Mouse (Mus musculus) thymus, postnatal 14 days (tissue): Measurements from ENCODE around the gene Coq2.

Experiments
- DNase-seq: peaks from one replicate; pipeline ENCODE4 v3.0.0; 2021

Gene Coq2

DNA sequence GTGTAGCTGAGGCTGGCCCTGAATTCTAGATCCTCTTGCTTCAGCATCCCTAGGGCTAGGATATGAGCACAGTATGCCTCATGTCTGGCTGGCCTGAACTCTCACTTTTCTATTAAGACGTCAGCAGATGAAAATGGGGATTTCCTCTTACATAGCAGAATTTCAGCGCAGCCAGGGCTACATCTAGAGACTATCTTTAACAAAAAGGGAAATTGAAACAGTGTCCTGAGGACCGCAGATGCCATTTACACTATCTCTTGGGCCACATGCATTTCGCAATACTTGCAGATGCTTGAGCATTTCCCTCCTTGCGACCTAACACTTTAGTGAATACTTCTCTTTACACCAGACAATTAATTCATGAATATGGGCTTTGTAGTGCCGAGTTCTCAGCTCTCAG is 18.6 kb downstream of the Coq2 start:
- no peak for DNase-seq

DNA sequence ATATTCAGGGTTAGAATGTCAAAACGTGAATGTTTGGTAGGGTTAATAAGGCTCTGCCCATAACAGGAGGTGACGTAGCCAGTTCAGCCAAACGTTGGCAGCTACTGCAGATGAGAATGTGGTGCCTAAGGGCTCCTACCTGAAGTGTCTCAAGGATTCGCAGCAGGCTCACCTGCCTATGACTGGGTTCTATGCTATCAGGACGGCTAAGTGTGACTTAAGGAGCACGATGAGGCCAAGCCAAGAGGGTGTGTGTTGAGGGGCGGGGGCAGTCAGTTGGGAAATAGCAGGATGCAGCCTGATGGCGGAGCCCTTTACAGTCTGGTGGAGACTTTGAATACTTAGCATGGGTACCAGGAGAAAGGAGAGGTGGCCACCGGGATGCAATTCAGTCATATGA is 22.6 kb downstream of the Coq2 start:
- no peak for DNase-seq

DNA sequence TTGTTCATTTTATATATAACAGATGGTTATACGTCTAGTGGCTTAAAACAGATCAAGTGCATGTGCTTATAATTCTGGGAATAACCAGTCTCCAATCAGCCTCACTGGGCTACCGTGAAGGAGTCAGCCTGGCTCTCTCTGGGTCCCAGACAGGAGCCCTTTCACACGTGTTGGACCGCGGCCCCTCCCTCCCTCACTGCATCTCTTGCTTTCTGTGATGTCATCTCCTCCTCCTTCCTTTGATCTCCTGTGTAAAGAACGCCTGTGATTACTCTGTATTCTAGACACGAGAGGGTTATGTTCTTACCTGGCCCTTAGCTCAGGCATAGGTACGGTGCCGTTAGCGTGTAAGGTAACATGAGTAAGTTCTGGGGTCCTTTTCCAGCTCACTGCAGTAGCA is 23.5 kb downstream of the Coq2 start:
- DNase-seq, result peak; percentile 31

DNA sequence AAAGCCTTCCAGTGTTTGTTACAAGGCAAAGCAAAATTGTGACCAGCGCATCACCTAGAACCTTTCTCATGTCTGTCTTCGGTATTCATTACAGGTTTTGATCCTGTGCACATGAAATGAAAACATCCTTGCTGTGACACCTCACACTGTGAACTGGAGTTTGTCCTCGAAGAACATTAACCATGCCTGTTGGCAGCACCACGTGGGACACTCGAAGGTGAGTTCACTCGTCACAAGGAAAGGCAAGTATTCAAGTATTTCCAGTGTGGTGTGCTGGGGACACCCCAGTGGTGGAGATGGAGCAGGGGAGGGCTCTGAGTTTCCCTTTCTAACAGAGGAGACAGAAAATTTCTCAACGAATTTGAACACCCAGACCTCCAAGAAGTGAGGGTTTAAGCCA is 24.0 kb downstream of the Coq2 start:
- no peak for DNase-seq

DNA sequence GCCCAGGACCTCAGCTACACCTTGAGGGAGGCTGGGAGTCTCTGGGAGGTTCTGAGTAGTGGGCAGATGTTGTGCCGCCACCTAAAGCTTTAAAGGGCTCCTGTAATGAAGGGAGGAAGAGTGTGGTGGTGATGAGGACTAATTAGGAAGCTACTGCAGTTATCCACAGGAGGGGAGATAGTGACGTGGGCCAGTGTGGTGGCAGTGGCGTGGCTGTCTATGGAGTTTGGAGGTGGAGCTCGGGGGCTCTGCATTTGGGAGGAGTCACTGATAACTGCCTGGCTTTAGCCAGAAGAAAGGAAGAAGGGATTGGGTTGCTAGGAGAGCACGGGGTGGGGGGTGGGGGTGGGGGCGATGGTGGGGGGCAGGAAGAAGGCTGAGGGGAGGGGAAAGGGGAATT is 26.4 kb downstream of the Coq2 start:
- no peak for DNase-seq

DNA sequence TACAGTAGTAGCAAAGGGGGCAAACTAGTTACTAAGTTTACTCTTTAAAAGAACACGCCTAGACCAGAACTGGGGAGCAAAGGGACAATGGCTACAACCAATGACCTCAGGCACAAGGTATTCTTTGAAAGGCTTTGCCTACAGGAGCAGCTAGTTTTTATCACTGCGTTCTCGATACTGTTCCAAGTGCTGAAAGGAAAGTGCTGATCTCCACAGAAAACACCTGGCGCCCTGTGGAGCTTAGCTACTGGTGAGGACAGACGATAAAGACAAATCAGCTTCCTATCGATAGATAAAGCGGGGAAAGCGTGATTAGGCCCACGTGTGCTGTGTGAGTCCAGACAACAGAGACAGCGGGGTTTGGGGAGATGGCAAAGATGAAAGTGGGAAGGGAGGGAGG is 26.9 kb downstream of the Coq2 start:
- DNase-seq, result no peak

DNA sequence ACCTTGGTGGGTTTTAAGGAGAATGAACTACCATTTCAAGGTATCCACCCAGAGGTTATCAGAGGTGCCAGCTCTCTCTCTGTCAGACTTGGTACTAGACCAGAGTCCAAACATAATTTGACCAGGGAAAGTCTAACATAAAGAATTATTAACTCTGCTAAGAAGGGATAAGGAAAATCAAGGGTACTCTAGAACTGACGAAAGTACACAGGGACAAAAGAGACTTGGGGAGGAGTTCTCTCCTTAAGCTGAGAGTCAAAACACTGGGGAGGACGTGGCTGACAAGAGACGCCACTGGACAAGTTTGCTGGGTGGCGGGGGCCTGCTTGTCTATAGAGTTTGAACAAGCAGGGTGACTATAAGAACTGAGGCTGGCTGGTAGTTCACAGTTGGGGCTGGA is 28.4 kb downstream of the Coq2 start:
- DNase-seq, result no peak

DNA sequence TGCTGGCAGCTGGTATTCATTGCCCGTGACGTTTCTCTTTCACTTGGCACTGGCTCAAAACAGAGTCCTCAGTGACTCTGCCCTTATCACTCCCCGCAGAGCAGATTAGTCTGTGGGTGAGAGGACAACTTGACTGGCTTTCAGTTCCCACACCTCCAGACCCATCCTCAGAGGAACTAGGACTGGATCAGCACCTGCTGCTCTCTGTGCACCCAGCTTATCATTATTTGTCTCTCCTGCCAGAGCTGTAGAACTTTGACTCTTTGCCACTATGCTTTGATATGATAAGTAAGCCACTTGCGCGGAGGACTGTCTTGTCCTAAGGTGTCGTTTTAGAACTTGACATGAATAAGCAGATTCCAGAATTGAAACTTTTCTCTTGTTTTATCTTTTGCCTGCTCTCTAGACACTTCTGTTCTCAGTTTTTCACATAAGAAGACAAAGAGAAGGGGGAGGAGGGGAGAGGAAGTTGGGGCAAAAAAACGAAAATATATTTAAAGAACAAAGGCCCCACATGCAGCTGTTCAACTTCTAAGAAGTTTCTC is 30.9 kb downstream of the Coq2 start:
- DNase-seq, result peak; percentile 44

DNA sequence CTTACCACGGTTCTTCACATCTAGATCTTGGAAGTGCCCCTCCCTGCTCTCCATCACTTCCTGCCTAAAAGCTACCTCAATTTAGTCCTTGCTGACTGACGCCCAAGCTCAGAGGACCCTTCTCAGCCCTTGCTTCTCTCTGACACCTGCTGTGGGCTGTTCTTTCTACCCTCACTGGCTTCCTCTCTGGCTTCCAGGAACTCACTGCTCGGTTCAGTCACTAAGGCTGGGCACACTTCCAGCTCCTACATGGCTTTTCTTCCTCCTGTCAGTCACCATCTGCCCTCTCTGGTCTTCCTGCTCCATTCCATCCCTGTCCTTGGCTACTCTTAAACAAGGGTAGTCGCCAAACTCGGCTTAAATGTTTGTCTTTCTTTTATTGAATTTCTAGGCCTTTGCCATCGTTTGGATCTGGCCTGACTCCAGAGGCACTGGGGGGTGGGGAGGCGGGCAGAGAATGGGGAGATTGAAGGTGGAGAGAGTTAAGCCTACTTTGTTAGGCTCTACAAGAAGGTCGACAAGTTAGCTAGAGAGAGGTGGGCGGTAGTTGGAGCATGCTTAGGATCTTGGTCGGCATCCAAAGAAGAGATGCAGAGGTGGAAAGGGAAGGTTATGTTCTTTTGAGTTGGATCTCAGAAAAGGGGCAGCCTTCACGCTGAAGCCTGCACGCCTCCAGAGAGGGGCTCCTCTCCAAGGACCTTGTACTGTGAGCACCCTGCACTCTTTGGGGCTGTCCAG is 31.5 kb downstream of the Coq2 start:
- DNase-seq, result peak; percentile 50

DNA sequence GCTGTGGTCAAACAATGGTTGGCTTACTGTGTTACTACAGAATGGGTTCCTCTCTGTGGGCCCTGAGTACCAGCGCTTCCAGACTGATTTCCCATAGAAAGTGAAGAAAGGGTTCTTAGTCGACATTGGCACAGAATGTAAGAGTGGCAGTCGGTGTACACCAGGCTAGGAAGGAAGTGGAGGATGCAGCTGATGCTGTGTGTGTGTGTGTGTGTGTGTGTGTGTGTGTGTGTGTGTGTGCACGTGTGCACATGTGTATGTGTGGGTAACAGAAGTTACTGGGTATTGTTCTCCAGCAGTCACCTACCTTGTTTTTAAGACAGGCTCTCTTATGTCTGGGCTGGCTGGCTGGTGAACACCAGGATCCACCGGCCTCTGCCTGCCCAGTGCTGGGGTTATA is 32.6 kb downstream of the Coq2 start:
- DNase-seq, result no peak

DNA sequence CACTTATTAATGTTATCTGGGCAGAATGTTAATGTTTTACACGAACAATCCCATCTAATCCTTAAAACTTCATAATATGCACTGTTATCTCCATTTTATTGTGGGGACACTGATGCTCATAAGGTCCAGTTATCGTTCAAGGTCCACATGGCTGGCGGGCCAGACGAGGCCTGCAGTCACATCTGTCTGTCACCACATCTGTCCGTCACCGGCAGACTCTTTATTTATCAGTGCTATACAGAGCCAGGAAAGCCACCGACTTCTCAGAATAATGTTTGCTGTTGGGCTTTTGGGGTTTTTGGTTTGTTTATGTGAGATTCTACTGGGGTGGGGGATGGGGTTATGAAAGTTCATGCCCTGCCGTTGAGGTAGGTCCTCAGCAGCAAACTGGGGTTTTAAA is 36.5 kb downstream of the Coq2 start:
- no peak for DNase-seq

DNA sequence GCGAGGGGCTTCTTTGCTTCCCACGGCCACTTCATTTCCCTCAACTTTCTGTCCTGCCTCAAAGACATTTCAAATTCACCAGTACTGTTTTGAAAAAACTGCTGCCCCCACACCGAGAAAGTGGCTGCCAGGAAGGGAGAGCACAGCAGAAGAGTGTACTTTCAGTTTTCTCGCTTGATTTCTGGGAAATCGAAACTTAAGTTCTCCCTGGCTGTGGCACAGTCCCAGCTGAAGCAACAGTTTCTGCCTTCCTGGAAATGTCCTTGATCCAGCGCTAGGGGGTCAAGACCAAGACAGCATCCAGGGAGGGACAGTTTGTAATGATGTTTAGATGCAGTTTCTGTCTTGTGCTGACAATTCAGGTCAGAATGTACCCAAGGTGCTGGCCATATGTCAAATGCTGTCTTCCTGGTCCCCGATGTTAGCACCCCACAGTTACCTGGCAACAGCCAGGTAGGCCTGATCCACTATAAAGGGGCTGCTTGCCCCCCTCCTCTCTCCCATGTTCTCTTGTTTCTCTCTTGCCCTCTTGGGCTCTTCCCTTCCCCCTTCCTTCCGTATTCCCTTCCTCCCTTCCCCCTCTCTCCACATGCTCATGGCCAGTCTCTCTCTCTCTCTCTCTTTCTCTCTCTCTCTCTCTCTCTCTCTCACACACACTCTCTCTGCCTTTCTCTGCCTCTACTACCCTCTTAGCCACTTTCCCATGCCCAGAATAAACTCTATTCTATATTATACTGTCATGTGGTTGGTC is 38.0 kb downstream of the Coq2 start:
- DNase-seq, result peak; percentile 15

DNA sequence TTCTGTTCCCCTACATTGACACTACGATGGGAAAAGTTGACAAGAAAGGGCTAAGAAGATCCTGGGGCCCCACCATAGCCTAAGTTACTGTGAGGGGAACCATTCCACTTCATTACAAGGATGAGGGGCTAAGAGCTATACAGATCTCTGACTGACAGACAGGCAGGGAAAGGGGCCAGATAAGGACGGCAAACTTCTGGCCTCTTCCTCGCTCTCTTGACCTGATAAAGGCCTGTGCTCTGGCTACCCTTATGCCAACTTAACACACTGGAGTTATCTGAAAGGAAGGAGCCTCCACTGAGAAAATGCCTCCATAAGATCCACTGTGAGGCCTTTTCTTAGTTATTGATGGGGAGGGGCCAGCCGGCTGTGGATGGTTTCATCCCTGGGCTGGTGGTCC is 39.0 kb downstream of the Coq2 start:
- no peak for DNase-seq

DNA sequence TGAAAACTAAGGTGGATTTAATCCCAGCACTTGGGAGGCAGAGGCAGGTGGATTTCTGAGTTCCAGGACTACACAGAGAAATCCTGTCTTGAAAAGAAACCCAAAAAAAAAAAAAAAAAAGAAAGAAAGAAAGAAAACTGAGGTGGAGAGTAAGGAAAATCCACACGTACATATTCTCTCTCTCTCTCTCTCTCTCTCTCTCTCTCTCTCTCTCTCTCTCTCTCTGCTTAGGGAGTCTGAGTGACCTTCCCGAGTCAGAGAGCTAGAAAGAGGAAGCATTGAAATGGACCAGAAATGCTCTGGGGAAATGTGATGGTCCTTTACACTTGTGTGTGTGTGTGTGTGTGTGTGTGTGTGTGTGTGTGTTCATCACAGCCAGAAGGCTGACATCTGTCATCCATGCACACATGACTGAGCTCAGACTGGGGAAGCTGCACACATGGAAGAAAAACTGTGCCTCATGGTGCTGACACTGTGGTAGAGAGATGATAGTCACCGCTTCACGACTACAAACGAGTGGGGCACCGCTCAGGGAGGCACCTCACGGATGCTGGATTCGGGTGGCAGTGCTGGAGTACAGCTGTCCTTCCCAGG is 40.0 kb downstream of the Coq2 start:
- no peak for DNase-seq

DNA sequence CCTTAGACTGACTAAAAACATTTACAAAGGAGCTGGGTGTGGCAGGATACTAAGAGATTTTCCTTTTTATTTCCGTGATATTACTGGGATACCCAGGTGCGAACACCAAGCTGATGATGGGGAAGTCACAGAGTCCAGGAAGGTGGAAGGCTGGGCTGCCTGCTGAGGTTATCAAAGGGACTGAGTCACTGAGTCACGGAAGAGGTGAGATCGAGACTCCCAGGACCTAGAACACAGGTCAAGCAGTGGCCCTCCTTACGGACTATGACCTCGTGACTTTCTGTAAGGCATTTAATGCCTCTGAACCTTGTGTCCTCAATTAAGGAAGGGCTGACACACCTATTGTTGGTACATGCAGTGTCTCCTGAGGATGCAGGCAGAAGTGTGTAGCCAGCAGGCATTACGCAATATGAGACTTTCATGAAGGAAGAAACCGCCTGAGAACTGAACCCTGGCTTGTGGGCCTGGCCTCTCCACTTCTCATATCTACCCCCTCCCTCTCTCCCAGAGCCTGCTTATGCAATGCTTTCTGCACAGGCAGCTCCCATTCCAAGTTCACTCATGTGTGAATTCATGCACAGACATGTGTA is 42.3 kb downstream of the Coq2 start:
- no peak for DNase-seq

DNA sequence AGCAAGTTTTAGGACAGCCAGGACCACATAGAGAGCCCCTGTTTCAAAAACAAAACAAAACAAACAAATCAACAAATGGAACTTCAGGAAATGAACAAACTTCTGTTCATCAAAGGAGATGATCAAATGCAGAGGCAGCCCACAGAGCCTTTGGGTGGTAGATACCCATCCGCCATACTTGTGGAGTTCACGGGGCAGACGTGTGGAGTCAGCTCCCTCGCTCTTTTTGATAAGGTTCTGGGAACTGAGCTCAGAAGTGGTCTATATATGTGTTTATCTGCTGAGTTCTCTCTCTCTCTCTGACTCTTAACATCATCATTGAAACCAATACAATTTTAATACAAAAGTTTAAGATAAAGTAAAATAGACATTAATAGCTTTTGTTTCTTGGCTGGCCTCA is 46.1 kb downstream of the Coq2 start:
- no peak for DNase-seq

DNA sequence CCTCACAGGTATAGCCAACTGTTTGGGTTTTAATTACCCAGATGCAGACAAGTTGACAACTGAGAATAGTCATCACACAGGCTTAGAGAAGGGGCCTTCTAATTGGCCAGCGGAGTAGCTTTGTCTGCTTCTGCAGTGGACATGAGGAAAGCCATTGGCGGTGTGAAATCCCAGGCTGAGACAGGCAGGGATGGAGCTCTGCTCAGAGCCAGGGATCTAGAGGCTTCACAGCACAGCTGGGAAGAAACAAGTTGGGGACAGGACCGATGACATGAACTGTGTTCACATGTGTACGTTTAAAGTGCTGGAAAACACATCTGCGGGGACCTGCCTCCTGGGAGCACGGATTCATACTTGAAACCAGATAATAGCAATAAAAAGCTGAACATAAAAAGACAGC is 48.4 kb downstream of the Coq2 start:
- no peak for DNase-seq

DNA sequence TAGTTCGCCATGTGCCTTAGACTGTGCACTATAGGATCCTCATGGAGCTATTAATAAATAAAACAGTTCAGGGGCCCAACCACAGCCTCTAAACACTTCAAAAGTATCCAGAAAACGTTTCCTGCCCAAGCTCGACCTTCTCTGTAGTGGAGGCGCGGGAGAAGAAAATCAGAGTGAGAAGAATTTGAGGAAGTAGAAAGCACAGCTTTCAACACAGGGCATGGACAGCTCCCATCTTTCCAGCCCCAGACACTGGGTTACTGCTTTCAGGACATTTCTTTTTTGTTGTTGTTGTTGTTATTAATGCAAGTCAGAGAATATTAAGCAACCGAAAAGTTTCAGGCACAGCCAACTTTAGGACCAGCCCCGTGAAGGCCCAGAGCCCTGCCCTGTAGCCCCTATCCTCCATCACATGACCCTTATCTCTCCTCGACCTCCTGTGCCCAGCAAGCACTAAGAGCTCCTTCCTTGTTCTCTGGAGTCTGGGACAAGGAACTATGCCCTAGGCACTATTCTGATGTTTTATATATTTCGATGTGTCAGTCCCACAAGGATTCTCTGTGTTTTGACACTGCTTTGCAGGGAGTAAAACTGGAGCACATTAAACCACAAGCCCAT is 50.1 kb downstream of the Coq2 start:
- DNase-seq, result no peak

DNA sequence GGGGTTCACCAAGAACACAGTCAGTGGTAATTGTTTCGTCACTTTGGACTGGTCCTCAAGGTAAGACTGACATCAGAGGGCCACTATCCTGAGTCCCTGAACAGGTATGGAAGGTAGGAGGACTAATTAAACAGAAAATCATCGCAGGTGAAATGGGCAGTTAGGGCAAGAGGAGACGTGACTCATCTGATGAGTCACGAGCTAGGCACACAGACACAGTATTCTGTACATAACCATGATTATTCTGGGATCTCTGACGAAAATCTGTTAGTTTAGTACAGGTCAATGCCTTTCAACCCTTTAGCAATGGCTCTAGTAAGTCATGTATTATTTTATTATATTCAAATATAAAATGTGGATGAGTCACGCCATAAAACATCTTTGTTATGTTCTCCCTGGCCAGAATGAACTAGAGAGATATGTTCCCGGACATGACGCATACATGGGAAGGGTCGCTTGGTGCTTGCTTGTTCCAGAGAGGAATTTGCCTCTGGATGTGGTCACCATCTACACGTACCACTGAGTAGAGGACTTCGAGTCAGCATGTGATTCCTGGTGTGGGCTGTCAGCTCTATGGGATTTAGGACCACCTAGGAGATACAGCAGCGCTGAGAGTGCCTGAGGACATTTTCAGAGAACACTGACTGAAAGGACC is 52.3 kb downstream of the Coq2 start:
- DNase-seq, result no peak

DNA sequence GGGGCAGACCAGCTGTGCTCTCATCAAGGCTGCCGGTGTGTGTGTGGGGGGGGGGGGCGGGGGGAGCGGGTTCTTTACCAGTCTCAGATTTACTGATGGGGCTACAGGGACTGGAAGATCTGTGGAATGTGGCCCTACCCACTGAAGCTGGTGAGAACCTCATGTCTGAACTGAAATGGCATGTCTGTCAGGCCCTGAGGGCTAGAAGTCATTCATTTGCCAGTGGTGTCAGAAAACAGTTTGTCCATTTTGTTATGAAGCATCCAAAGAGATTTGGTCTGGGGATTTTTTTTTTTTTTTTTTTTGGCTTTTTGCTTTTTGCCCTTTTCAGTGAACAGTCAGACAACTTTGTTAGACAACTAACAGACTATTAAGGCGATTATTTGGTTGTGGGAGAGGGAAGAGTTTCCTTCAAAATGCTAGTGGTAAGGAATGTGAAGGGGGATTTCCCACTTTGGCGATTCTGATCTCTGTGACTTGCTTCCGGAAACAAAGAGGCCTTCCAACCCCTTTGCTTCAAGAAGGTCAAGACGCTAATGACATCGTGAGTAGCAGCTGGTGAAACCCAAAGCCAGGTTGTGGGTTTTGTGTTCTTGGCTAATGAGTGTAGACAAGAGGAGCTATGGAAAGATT is 52.9 kb downstream of the Coq2 start:
- no peak for DNase-seq

DNA sequence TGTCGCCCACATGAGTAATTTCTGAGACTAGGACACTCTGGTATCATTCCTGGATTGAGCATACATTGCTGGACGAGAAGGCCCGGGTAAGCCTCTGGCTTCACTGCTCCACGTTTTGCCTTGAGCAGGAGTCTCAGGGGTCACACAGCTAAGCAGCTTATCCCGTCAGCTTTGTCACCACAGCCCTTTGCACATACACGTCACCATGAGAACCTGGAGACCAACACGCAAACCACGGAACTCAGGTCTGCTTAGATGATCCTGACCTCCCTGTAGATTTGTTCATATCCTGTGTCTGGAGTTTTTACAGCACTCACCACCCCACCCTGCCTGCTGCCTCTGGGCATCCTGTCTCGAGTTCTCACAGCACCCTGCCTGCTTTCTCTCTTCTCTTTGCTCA is 54.0 kb downstream of the Coq2 start:
- no peak for DNase-seq

DNA sequence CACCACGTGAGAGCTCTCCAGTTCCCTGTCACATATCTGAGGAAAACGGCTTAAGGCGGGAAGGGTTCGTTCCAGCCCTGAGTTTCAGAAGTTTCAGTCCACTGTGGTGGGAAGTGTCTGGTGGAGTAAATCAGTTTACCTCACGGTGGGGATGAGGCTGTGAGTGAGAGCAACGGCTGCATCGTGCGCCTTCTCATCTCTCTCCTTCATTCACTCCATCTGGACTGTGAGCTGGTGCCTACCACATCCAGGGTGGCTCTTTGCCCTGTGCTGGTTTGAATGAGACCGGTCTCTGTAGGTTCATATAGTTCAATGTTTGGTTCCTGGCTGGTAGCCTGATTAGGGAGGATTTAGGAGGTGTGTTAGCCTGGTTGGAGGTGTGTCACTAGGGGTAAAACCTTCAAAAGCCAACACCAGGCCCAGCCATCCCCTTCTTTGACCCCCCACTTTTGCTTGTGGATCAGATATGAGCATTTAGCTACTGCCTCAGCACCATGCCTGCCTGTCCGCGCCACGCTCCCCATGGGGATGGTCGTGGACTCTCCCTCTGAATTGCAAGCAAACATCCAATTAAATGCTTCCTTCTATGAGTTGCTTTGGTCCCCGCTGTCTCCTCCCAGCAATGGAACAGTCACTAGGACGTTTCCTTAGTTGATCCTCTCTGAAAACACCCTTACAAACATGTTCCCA is 55.2 kb downstream of the Coq2 start:
- DNase-seq, result no peak
